Mouse (Mus musculus) limb, embryonic 13.5 days (tissue): ENCODE results near the gene Alg5. TPM values are rescaled to one million over a fixed set of nuclear protein-coding genes. Genes with fewer than 3 reads are reported as not detected.
"Not testable (repeated sequence)": the region's sequence is repeated elsewhere in the genome, so short reads cannot be mapped to it uniquely, and the experiment has no call there.

Experiments
- ATAC-seq: fragments of 200-750 bp; cut with Nextera tagmentation; 2 replicates; pipeline ENCODE4 v1.8.0; 2017; ENCODE audit warnings: low read depth, moderate number of reproducible peaks, moderate TSS enrichment; ENCODE audit not compliant: low FRiP score
- H3K27ac ChIP-seq: fragments of 300-500 bp; sonication (generic); 2 replicates; pipeline ENCODE4 v1.5.1; 2015; ENCODE audit warnings: inconsistent platforms, mild to moderate bottlenecking, moderate library complexity
- H3K27me3 ChIP-seq: fragments of 300-500 bp; sonication (generic); 2 replicates; pipeline ENCODE4 v1.6.1; 2015; ENCODE audit warnings: mild to moderate bottlenecking, inconsistent platforms
- H3K36me3 ChIP-seq: fragments of 300-500 bp; sonication (generic); 2 replicates; pipeline ENCODE4 v1.6.1; 2015; ENCODE audit warnings: inconsistent platforms, mild to moderate bottlenecking, moderate library complexity
- H3K4me1 ChIP-seq: fragments of 300-500 bp; sonication (generic); 2 replicates; pipeline ENCODE4 v1.6.1; 2015; ENCODE audit warnings: inconsistent platforms
- H3K4me2 ChIP-seq: fragments of 300-500 bp; sonication (generic); replicated peaks from 2 replicates; pipeline ENCODE4 v1.6.1; 2015; ENCODE audit warnings: inconsistent platforms, mild to moderate bottlenecking, moderate library complexity
- H3K4me3 ChIP-seq: fragments of 300-500 bp; sonication (generic); 2 replicates; pipeline ENCODE4 v1.5.1; 2015; ENCODE audit warnings: moderate library complexity, mild to moderate bottlenecking, inconsistent platforms
- H3K9ac ChIP-seq: fragments of 300-500 bp; sonication (generic); 2 replicates; pipeline ENCODE4 v1.6.1; 2015; ENCODE audit warnings: mild to moderate bottlenecking, inconsistent platforms
- H3K9me3 ChIP-seq: fragments of 300-500 bp; sonication (generic); 2 replicates; pipeline ENCODE4 v1.6.1; 2016; ENCODE audit warnings: inconsistent platforms
- WGBS: fragments of 180-500 bp; shearing (Covaris S2); methylation state at CpG from one replicate; pipeline ENCODE4 v1.1.7; 2015; 5-methylcytosine and 5-hydroxymethylcytosine counted together
- polyA plus RNA-seq: library from polyadenylated mRNA; unstranded; fragments of >200 nt; fragmentation: Nextera tagmentation; extraction: Ambion mirVana; gene quantifications from 2 replicates; pipeline ENCODE4 v1.2.1, GENCODE M21; 2015

Alg5 gene
- 49.3 and 50.5 TPM in 2 replicates for polyA plus RNA-seq

GRCm38 (mm10) chr3:54735247-54736046, at the start of gene Alg5, which contains the start of gene Exosc8:
Alg5 (plus strand) TSS chr3:54735539.
Exosc8 (minus strand) TSS chr3:54735393.
- H3K9me3 ChIP-seq, result no peaks in the 10 kb centered on the region
- ATAC-seq, result peak; percentile 91
- peak within 1 kb of the TSS; percentile 85 for H3K4me3 ChIP-seq
- H3K36me3 ChIP-seq, result peaks cover 54% of the 10 kb centered on the region
- H3K4me2 ChIP-seq, result peak within 1 kb of the TSS; percentile 88
- under 1% methylated on average over 60 of the region's 65 CpGs for WGBS
- no peaks in the 10 kb centered on the region for H3K27me3 ChIP-seq
- peak within 1 kb of the TSS; percentile 99 for H3K27ac ChIP-seq
- peak within 1 kb of the TSS; percentile 95 for H3K9ac ChIP-seq
- H3K4me1 ChIP-seq, result peaks cover 13% of the 10 kb centered on the region

GRCm38 (mm10) chr3:54687245-54687644, 48.1 kb upstream of the Alg5 start:
- 51% methylated on average over 2 of the region's 2 CpGs for WGBS
- Histone ChIP-seq H3K4me1 (no peaks in the 10 kb centered on the region), H3K27ac (no peak overlapping the region), H3K9me3 (no peaks in the 10 kb centered on the region), H3K36me3 (no peaks in the 10 kb centered on the region), H3K27me3 (no peaks in the 10 kb centered on the region), H3K9ac (no peak overlapping the region), H3K4me3 (no peak overlapping the region), H3K4me2 (no peak overlapping the region)
- no peak for ATAC-seq

- H3K36me3 ChIP-seq, result no peaks in the 10 kb centered on the region
- H3K27me3 ChIP-seq, result no peaks in the 10 kb centered on the region
- no peak overlapping the region for H3K4me2 ChIP-seq
- no peak overlapping the region for H3K4me3 ChIP-seq
- 52% methylated on average over 2 of the region's 2 CpGs for WGBS
- H3K27ac ChIP-seq, result no peak overlapping the region
- ATAC-seq, result no peak
- no peaks in the 10 kb centered on the region for H3K4me1 ChIP-seq
- no peak overlapping the region for H3K9ac ChIP-seq
- no peaks in the 10 kb centered on the region for H3K9me3 ChIP-seq
Measured at GRCm38 (mm10) chr3:54689091-54689490, 46.2 kb upstream of the Alg5 start.

GRCm38 (mm10) chr3:54692202-54693055, 42.9 kb upstream of the Alg5 start, which contains the start of gene Supt20:
Supt20 (plus strand) TSS chr3:54692807.
- Histone ChIP-seq H3K4me1 (peaks cover 9% of the 10 kb centered on the region; the same call in 1 of the 2 replicates), H3K4me2 (peak within 1 kb of the TSS; percentile 73), H3K27me3 (no peaks in the 10 kb centered on the region), H3K36me3 (peaks cover 25% of the 10 kb centered on the region), H3K27ac (peak within 1 kb of the TSS; percentile 86), H3K4me3 (peak within 1 kb of the TSS; percentile 73), H3K9ac (peak within 1 kb of the TSS; percentile 75), H3K9me3 (no peaks in the 10 kb centered on the region)
- WGBS, result 1% methylated on average over 65 of the region's 65 CpGs
- ATAC-seq, result peak; percentile 99

- peaks cover 9% of the 10 kb centered on the region; the same call in 1 of the 2 replicates for H3K4me1 ChIP-seq
- peaks cover 31% of the 10 kb centered on the region for H3K36me3 ChIP-seq
- H3K4me3 ChIP-seq, result peak overlapping the region; percentile 73
- H3K9ac ChIP-seq, result peak overlapping the region; percentile 75
- peak overlapping the region; percentile 86 for H3K27ac ChIP-seq
- WGBS, result 0% methylated on average over 8 of the region's 8 CpGs
- ATAC-seq, result peak; percentile 7; the same call in 1 of the 2 replicates
- peak overlapping the region; percentile 66 for H3K4me2 ChIP-seq
- H3K9me3 ChIP-seq, result no peaks in the 10 kb centered on the region
- H3K27me3 ChIP-seq, result no peaks in the 10 kb centered on the region
Measured at GRCm38 (mm10) chr3:54693056-54693415, 42.3 kb upstream of the Alg5 start.

- Histone ChIP-seq H3K4me3 (no peak overlapping the region), H3K4me1 (peaks cover 4% of the 10 kb centered on the region; the same call in 1 of the 2 replicates), H3K27me3 (no peaks in the 10 kb centered on the region), H3K36me3 (peaks cover 83% of the 10 kb centered on the region), H3K4me2 (no peak overlapping the region), H3K27ac (no peak overlapping the region), H3K9ac (no peak overlapping the region), H3K9me3 (no peaks in the 10 kb centered on the region)
- WGBS, result 86% methylated on average over 5 of the region's 5 CpGs
- no peak for ATAC-seq
Measured at GRCm38 (mm10) chr3:54699759-54700301, 35.5 kb upstream of the Alg5 start.

- H3K4me2 ChIP-seq, H3K4me3 ChIP-seq, H3K9ac ChIP-seq, H3K27me3 ChIP-seq, H3K4me1 ChIP-seq, H3K27ac ChIP-seq, H3K9me3 ChIP-seq, ATAC-seq: not testable (repeated sequence)
- WGBS, result 94% methylated on average over 8 of the region's 8 CpGs
- peaks cover 84% of the 10 kb centered on the region for H3K36me3 ChIP-seq
Measured at GRCm38 (mm10) chr3:54704106-54704505, 31.2 kb upstream of the Alg5 start.

GRCm38 (mm10) chr3:54708972-54709371, 26.4 kb upstream of the Alg5 start:
- H3K4me2 ChIP-seq, result no peak overlapping the region
- ATAC-seq, result no peak
- no peak overlapping the region for H3K4me3 ChIP-seq
- no peak overlapping the region for H3K27ac ChIP-seq
- peaks cover 83% of the 10 kb centered on the region for H3K36me3 ChIP-seq
- H3K9me3 ChIP-seq, result no peaks in the 10 kb centered on the region
- no peak overlapping the region for H3K9ac ChIP-seq
- WGBS, result 76% methylated on average over 9 of the region's 9 CpGs
- no peaks in the 10 kb centered on the region for H3K4me1 ChIP-seq
- no peaks in the 10 kb centered on the region for H3K27me3 ChIP-seq

- Histone ChIP-seq H3K4me3 (no peak within 1 kb of the TSS), H3K4me2 (no peak within 1 kb of the TSS), H3K4me1 (no peaks in the 10 kb centered on the region), H3K27ac (no peak within 1 kb of the TSS), H3K27me3 (no peaks in the 10 kb centered on the region), H3K36me3 (peaks cover 81% of the 10 kb centered on the region), H3K9me3 (no peaks in the 10 kb centered on the region), H3K9ac (no peak within 1 kb of the TSS)
- ATAC-seq, result no peak
- WGBS, result 87% methylated on average over 6 of the region's 6 CpGs
Measured at GRCm38 (mm10) chr3:54714253-54714652, 21.1 kb upstream of the Alg5 start, which contains the start of gene Gm21958. Gm21958 (minus strand) TSS chr3:54714353.

GRCm38 (mm10) chr3:54715461-54715860, 19.9 kb upstream of the Alg5 start:
- H3K36me3 ChIP-seq, result peaks cover 75% of the 10 kb centered on the region
- H3K4me3 ChIP-seq, result no peak overlapping the region
- 95% methylated on average over 6 of the region's 6 CpGs for WGBS
- ATAC-seq, result no peak
- no peaks in the 10 kb centered on the region for H3K9me3 ChIP-seq
- no peak overlapping the region for H3K27ac ChIP-seq
- H3K4me1 ChIP-seq, result no peaks in the 10 kb centered on the region
- no peaks in the 10 kb centered on the region for H3K27me3 ChIP-seq
- no peak overlapping the region for H3K9ac ChIP-seq
- no peak overlapping the region for H3K4me2 ChIP-seq

GRCm38 (mm10) chr3:54717348-54717747, 18.0 kb upstream of the Alg5 start:
- no peak overlapping the region for H3K27ac ChIP-seq
- H3K9me3 ChIP-seq, result no peaks in the 10 kb centered on the region
- H3K9ac ChIP-seq, result no peak overlapping the region
- H3K4me1 ChIP-seq, result no peaks in the 10 kb centered on the region
- no peak for ATAC-seq
- H3K4me2 ChIP-seq, result no peak overlapping the region
- no peaks in the 10 kb centered on the region for H3K27me3 ChIP-seq
- H3K36me3 ChIP-seq, result peaks cover 76% of the 10 kb centered on the region
- 83% methylated on average over 6 of the region's 6 CpGs for WGBS
- H3K4me3 ChIP-seq, result no peak overlapping the region

GRCm38 (mm10) chr3:54718947-54719346, 16.4 kb upstream of the Alg5 start:
- H3K4me3 ChIP-seq, result no peak overlapping the region
- H3K36me3 ChIP-seq, result peaks cover 84% of the 10 kb centered on the region
- WGBS, result 73% methylated on average over 3 of the region's 3 CpGs
- H3K9ac ChIP-seq, result no peak overlapping the region
- H3K4me2 ChIP-seq, result no peak overlapping the region
- no peaks in the 10 kb centered on the region for H3K9me3 ChIP-seq
- H3K4me1 ChIP-seq, result no peaks in the 10 kb centered on the region
- no peak for ATAC-seq
- H3K27ac ChIP-seq, result no peak overlapping the region
- no peaks in the 10 kb centered on the region for H3K27me3 ChIP-seq
